Comparison of ENCODE assay signal across 9 mouse cellular contexts in genomic region chr11:97189231-97189630, GRCm38 (mm10). TPM values are rescaled to one million over a fixed set of nuclear protein-coding genes. Genes with fewer than 3 reads are reported as not detected.
A peak's percentile ranks its signal among the peaks of the same experiment; 100 is the strongest.
DNase-seq lines count a peak whose midpoint lies in the region; ATAC-seq lines count a peak whose summit lies in the region.
"Had no signal": no experiment of that assay in that cellular context is flagged by ENCODE, and none has a peak within 500 bp of the region (broad histone marks: within the 10 kb centered on the region; RNA-seq: fewer than 3 reads in every experiment).

No protein-coding gene starts in this region.

- peak overlapping the region; percentile 94 for H3K4me2 ChIP-seq in heart, embryonic 11.5 days
- peak overlapping the region; percentile 80 for H3K4me2 ChIP-seq in forebrain, embryonic 11.5 days (ENCODE audit: low read depth, low read length, severe bottlenecking)
- H3K4me2 ChIP-seq in liver, embryonic 13.5 days, result peak overlapping the region; percentile 95

- H3K27me3 ChIP-seq in heart, embryonic 11.5 days (ENCODE audit: control insufficient read depth, insufficient read depth, low read length), result no peaks in the 10 kb centered on the region
- no peaks in the 10 kb centered on the region for H3K27me3 ChIP-seq in forebrain, embryonic 11.5 days (ENCODE audit: control insufficient read depth, insufficient read depth, low read length)
- no peaks in the 10 kb centered on the region for H3K27me3 ChIP-seq in liver, embryonic 13.5 days

- H3K4me3 ChIP-seq in heart, embryonic 11.5 days (ENCODE audit: low read depth, low read length), result peak overlapping the region; percentile 95
- peak overlapping the region; percentile 93 for H3K4me3 ChIP-seq in forebrain, embryonic 11.5 days (ENCODE audit: low read depth, low read length)
- peak overlapping the region; percentile 94 for H3K4me3 ChIP-seq in liver, embryonic 13.5 days (replicated peaks)

- no peak for DNase-seq in heart, adult 11 months
- DNase-seq in A20 (ENCODE audit: low read depth, low spot score), result peak; percentile 82
- DNase-seq in forebrain, embryonic 11.5 days (ENCODE audit: low spot score), result peak; percentile 57
- no peak for DNase-seq in liver, embryonic 13.5 days
- DNase-seq in lung, postnatal 4 days, result no peak
- no peak for DNase-seq in adrenal gland, postnatal 25 days

- peaks cover 25% of the 10 kb centered on the region for H3K4me1 ChIP-seq in heart, embryonic 11.5 days (ENCODE audit: control insufficient read depth, insufficient read depth, low read length)
- peaks cover 5% of the 10 kb centered on the region for H3K4me1 ChIP-seq in forebrain, embryonic 11.5 days (replicated peaks; ENCODE audit: control insufficient read depth, insufficient read depth, low read length)
- peaks cover 43% of the 10 kb centered on the region for H3K4me1 ChIP-seq in liver, embryonic 13.5 days (replicated peaks)

- H3K9ac ChIP-seq in heart, embryonic 11.5 days (ENCODE audit: low read depth, low read length), result no peak overlapping the region
- peak overlapping the region; percentile 83 for H3K9ac ChIP-seq in forebrain, embryonic 11.5 days (ENCODE audit: low read length)
- H3K9ac ChIP-seq in liver, embryonic 13.5 days, result peak overlapping the region; percentile 89

- no peak for ATAC-seq in heart, embryonic 11.5 days (replicated peaks; ENCODE audit: insufficient number of reproducible peaks, low FRiP score, low TSS enrichment)
- ATAC-seq in forebrain, embryonic 11.5 days (replicated peaks; ENCODE audit: low FRiP score), result no peak
- no peak for ATAC-seq in liver, embryonic 13.5 days (ENCODE audit: low read depth)
- no peak for ATAC-seq in erythroid progenitor cell, adult 5-6 weeks (replicated peaks; ENCODE audit: low FRiP score, poor library complexity, severe bottlenecking)
- ATAC-seq: inflammation-experienced regulatory T-cells, adult 6 months had no signal

- H3K9me3 ChIP-seq in heart, embryonic 11.5 days (replicated peaks; ENCODE audit: control insufficient read depth, low read length), result no peaks in the 10 kb centered on the region
- H3K9me3 ChIP-seq in forebrain, embryonic 11.5 days (ENCODE audit: control insufficient read depth, low read length), result no peaks in the 10 kb centered on the region
- no peaks in the 10 kb centered on the region for H3K9me3 ChIP-seq in liver, embryonic 13.5 days (replicated peaks)

- H3K27ac ChIP-seq in heart, embryonic 11.5 days (ENCODE audit: low read depth, low read length), result peak overlapping the region; percentile 99
- peak overlapping the region; percentile 97 for H3K27ac ChIP-seq in forebrain, embryonic 11.5 days (ENCODE audit: low read depth, low read length)
- H3K27ac ChIP-seq in liver, embryonic 13.5 days, result peak overlapping the region; percentile 98

- peaks cover 8% of the 10 kb centered on the region for H3K36me3 ChIP-seq in heart, embryonic 11.5 days (ENCODE audit: control insufficient read depth, insufficient read depth, low read length)
- peaks cover 6% of the 10 kb centered on the region for H3K36me3 ChIP-seq in forebrain, embryonic 11.5 days (ENCODE audit: control insufficient read depth, insufficient read depth, low read length)
- peaks cover 32% of the 10 kb centered on the region for H3K36me3 ChIP-seq in liver, embryonic 13.5 days

- WGBS in heart, embryonic 11.5 days (ENCODE audit: insufficient replicate concordance), result 37% methylated on average over 3 of the region's 3 CpGs
- 33% methylated on average over 3 of the region's 3 CpGs for WGBS in forebrain, embryonic 11.5 days
- 30% methylated on average over 3 of the region's 3 CpGs for WGBS in liver, embryonic 13.5 days (ENCODE audit: insufficient replicate concordance)

RNA-seq across cellular contexts. Expression of gene Kpnb1, which starts 1.6 kb away (rescaled TPM):
- 61.2 and 63.6 TPM in 2 replicates for polyA plus RNA-seq in heart, embryonic 11.5 days (2014; fragmentation: Nextera tagmentation; extraction: Ambion mirVana)
- 114 TPM in 2 replicates for polyA plus RNA-seq in forebrain, embryonic 11.5 days (2014; fragmentation: Nextera tagmentation; extraction: Ambion mirVana)
- 29.2 and 30.8 TPM in 2 replicates for polyA plus RNA-seq in liver, embryonic 13.5 days (2015; fragmentation: Nextera tagmentation; extraction: Ambion mirVana)
- total RNA-seq in erythroid progenitor cell, adult 5-6 weeks (2015; ENCODE audit: low replicate concordance), result 116 and 118 TPM in 2 replicates
- total RNA-seq in erythroid progenitor cell, adult 5-6 weeks (2017; ENCODE audit: low replicate concordance), result 267 and 391 TPM in 2 replicates
- 116 and 120 TPM in 2 replicates for total RNA-seq in adrenal gland, postnatal 25 days (2021)

RNA-seq across cellular contexts. Expression of gene Tbkbp1, which starts 37.9 kb away (rescaled TPM):
- 5.7 and 6.8 TPM in 2 replicates for polyA plus RNA-seq in heart, embryonic 11.5 days (2014; fragmentation: Nextera tagmentation; extraction: Ambion mirVana)
- polyA plus RNA-seq in forebrain, embryonic 11.5 days (2014; fragmentation: Nextera tagmentation; extraction: Ambion mirVana), result 5.4 and 6.7 TPM in 2 replicates
- polyA plus RNA-seq in liver, embryonic 13.5 days (2015; fragmentation: Nextera tagmentation; extraction: Ambion mirVana), result 1.0 and 1.1 TPM in 2 replicates
- total RNA-seq in erythroid progenitor cell, adult 5-6 weeks (2015; ENCODE audit: low replicate concordance), result 1.4 and 15.9 TPM in 2 replicates
- 1.3 TPM in 1 of 2 replicates, not detected in the other for total RNA-seq in erythroid progenitor cell, adult 5-6 weeks (2017; ENCODE audit: low replicate concordance)
- total RNA-seq in adrenal gland, postnatal 25 days (2021), result 11.1 and 12.7 TPM in 2 replicates

Comparison
In these comparisons a context has a peak if more than half of its experiments do, and no peak if none do; other contexts are left out.
1. DNase-seq: peak in A20 (single experiment) and forebrain, embryonic 11.5 days (single experiment); none in heart, adult 11 months (single experiment), liver, embryonic 13.5 days (single experiment), lung, postnatal 4 days (0 of 2) and adrenal gland, postnatal 25 days (single experiment).
2. Peak in every context shown above with its lines, with median percentiles within 50 percentile points of each other: H3K27ac ChIP-seq, H3K4me2 ChIP-seq and H3K4me3 ChIP-seq.